Mouse (Mus musculus): Measurements from ENCODE around the gene Glp2r.

- TF ChIP-seq CTCF (IDR thresholded peaks at IDR 0.05; ENCODE audit: low read depth, low read length) = no peak
- no peak for TF ChIP-seq POLR2A (IDR thresholded peaks at IDR 0.05; ENCODE audit: extremely low read depth, insufficient read depth, low read length)
Measured at GRCm38 (mm10) chr11:67800130-67800723, 29.3 kb upstream of the Glp2r start.
